Mouse (Mus musculus) kidney, postnatal 10 days (tissue): ENCODE measurements around the gene Matk.
A peak's percentile ranks its signal among the peaks of the same experiment; 100 is the strongest.

Experiments
- DNase-seq: peaks from one replicate; pipeline ENCODE4 v3.0.0; 2021; ENCODE audit warnings: mixed read lengths

Gene Matk

GRCm38 (mm10) chr10:81287513-81288157, 34.9 kb downstream of the Matk start:
- DNase-seq: peak; percentile 75

DNA sequence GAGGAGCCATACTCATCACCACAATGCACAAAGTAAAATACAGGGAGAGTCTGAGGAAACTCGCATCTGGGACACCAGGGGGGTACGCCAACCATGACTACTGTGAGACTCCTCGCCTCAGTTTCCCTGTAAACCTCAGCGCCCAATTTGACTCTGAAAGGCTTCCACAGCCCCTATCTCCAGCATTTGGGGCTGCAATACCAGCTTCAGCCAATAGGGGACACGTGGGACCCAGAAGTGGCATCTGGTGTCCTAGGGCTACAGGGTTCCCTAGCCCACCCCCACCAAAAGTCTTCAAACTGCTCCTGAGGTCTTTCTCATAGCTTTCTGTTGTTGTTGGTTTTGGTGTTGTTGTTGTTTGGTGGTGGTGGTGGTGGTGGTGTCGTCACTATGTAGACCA, 35.9 kb downstream of the Matk start:
- peak; percentile 74 for DNase-seq

GRCm38 (mm10) chr10:81289278-81289677, 36.5 kb downstream of the Matk start:
- DNase-seq: peak; percentile 82

DNA sequence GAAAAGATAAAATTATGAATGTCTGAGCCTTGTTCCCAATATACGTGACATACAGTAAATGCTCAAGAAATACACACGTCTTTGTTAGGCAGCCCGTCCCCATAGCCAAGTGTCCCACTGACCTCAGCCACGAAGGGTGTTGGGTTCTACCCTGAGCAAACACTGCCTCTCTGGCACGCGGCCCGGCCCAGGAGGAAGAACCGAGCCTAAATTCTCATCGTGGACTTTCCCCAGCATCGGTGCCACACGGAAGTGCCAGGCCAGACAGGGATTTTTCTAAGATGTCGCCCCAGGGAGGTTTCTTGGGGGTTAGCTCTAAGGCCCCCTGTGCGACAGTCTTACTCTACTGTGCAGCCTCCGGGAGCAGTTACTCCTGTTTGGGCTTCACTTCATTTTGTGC, 37.1 kb downstream of the Matk start:
- DNase-seq: no peak

- DNase-seq: peak; percentile 59
These were observed 38.1 kb downstream of the Matk start for GRCm38 (mm10) chr10:81290698-81291460.

- no peak for DNase-seq
These were observed 38.9 kb downstream of the Matk start, which contains the start of gene Tjp3 for GRCm38 (mm10) chr10:81291511-81292104. Tjp3 (minus strand) TSS chr10:81291581.

- DNase-seq: peak; percentile 99
These were observed 40.0 kb downstream of the Matk start, which contains the start of gene Pip5k1c for GRCm38 (mm10) chr10:81292554-81293333. Pip5k1c (plus strand) TSS chr10:81292963.

- DNase-seq: no peak
These were observed 40.7 kb downstream of the Matk start for GRCm38 (mm10) chr10:81293334-81294030.

GRCm38 (mm10) chr10:81294442-81294841, 41.7 kb downstream of the Matk start:
- DNase-seq: no peak

DNA sequence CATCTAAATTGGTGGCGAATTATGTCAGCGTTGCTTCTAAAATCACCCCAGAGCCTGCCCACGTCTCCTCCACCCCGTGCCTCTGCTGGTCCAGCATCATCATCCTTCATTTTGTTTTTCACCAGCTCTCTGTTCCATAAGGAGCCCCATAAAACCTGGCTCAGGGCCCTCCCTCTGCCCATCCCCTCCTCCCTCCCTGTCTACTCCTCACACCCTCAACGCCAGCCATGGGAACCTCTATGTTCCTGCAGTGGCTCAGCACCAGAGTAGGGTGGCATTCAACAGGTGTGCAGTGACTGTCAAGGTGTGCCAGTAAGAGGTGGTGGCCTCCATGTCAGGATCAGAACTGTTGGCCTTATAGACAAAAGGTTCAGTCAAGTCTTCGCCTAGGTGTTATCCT, 42.5 kb downstream of the Matk start:
- DNase-seq: no peak

GRCm38 (mm10) chr10:81297246-81297645, 44.5 kb downstream of the Matk start:
- DNase-seq: no peak

GRCm38 (mm10) chr10:81297845-81298244, 45.1 kb downstream of the Matk start:
- peak; percentile 73 for DNase-seq

DNA sequence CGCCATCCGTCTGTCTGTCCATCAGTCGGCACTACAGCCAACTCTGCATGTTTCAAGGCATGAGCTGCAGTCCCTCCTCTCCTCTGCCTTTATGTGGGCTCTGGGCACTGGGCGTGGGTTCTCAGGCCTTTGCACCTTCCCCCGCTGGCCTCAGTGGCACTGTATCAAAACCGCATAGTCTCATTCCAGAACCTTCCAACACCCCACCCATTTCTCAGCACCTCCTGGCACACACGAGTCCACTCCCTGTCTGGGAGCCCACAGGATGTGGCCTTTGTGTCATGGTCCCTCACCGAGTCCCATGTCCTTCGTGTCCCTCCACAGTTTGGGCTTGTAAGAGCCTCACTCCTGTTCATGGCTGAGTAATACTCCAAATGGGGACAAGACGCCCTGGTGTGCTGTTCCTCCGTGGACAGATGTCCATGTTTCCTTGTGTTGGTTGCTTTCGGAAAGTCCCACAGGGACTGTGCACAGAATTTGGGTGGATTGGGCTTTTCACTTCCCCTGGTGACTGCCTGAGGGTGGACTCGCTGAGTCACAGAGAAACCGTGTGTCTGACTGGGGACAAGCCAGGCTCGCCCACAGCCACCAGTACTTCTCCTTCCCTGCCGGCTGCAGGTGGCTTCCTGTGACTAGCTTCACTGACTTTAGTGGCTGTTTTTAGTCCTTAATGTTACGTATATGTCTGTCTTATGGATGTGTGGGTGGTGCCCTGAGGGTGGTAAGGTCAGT, 45.8 kb downstream of the Matk start:
- DNase-seq: no peak

DNA sequence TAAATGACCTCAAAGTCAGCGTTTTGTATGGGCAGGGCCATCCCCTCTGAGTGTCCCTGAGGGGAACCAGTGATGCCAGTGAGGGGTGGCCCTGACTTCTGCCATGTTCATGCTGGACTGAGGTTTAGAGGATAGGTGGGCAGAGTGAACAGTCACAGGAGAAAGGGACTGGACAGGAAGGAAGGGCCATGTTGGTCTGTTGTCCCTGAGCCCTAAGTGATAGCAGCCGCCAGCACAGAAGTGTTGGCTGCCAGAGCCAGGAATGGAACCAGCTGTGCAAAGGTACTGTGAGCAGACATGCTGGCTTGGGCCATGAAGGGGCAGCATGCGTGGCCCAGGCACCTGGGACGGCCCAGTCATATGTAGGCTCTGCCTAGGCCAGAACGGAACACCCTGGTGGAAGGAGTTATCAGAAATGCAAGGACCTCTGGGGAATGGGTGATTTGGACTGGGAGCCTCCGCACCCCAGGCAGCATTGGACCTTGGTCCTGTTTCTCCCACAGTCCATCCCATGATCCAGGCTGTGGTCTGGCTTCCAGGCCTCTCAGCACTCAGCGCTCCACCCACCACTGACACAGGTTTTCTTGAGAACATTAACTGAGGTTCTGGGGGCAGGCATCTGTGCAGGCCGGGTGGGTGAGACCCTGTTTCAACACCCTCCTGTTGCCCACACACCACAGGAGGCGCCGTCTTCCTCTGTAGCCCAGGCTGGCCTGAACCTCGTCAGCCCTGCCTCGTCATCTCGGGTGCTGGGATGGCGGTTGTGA, 47.0 kb downstream of the Matk start:
- peak; percentile 74 for DNase-seq

- peak; percentile 66 for DNase-seq
These were observed 47.7 kb downstream of the Matk start for GRCm38 (mm10) chr10:81300352-81300907.

GRCm38 (mm10) chr10:81301321-81301720, 48.6 kb downstream of the Matk start:
- DNase-seq: no peak

DNA sequence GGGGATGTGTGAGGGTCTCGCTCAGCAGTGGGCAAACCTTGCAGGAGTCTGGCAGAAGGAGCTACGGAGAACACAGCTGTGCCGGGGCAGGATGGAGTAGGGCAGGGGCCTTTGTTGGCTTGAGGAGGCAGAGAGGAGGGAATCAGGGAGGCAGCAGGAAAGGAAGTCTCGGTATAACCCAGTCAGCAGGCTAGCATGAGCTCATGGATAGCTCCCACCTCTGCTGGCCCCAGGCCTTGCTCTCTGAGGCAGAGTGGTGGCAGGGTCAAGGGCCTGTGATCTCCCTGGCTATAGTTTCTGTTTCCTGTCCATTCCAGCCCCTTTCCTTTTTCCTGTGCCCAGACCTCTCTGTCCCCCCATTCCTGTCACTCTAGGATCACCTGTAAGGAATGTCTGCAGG, 49.6 kb downstream of the Matk start:
- DNase-seq: peak; percentile 57

DNA sequence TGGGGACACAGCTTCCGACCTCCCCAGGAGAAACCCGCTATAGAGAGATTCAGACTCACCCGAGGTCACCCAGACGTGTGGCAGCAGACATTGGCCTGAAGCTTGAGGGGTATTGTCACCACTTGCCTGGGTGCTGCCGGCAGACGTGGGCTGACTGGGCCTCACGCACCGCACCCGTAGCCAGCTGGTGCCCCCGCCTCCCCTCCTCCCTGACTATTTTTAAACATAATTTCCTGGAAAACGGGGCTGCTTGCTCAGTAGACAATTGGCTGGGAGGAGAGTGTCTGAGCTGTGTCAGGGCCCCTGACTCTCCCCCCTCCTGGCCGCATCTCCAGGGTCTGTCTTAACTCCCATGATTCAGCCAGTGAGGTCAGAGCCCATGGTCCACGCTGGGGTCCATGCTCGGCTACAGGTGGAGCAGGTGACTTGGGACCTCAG, 50.1 kb downstream of the Matk start:
- peak; percentile 57 for DNase-seq

- no peak for DNase-seq
These were observed 50.5 kb downstream of the Matk start for GRCm38 (mm10) chr10:81303258-81303657.

DNA sequence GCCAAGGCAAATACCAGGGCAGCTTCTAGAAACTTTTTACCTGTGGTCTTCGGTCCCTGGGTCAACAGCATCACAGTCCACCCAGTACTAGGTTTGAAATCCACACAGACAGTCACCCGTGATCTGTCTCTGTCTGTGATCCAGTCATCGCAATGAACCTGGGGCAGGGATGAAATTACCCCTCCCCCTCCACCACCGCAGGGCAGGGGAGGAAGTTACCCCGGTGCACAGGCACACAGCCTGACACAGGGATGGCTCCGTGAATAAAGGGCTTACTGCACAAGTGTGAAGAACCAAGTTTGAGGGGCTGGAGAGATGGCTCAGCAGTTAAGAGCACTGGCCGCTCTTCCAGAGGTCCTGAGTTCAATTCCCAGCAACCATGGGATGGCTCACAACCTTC, 51.0 kb downstream of the Matk start:
- no peak for DNase-seq
